Mouse (Mus musculus) ovary, postnatal 36 days (tissue): Measurements from ENCODE around the gene Gm28374.
"Not testable (repeated sequence)": the region's sequence is repeated elsewhere in the genome, so short reads cannot be mapped to it uniquely, and the experiment has no call there.

Experiments used
- DNase-seq: peaks from one replicate; pipeline ENCODE4 v3.0.0; 2022; ENCODE audit warnings: low spot score, mixed read lengths

The Gm28374 gene

GRCm38 (mm10) chr19:6056696-6057095 lies 25.4 kb downstream of the Gm28374 start:
- DNase-seq, result no peak

DNA sequence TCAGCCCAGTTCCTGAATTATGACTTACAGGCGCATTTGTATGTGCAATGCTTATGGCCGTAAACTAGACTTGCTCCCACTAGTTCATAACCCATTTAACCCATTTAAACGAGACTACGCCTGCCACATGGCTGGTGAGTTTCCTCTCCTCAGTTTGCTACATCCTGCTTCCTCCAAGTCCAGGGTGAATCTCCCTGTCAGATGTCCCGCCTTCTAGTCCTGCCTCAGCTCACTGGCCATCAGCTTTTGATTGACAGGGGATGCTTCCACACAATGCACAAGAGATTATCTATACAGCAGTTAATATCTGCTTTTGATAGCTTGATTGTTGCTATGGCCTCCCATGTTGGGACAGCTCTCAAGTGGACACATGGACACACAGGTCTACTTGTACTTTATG lies 27.8 kb downstream of the Gm28374 start:
- no peak for DNase-seq

- DNase-seq, result no peak
These were observed 29.5 kb downstream of the Gm28374 start for GRCm38 (mm10) chr19:6052516-6052915.

DNA sequence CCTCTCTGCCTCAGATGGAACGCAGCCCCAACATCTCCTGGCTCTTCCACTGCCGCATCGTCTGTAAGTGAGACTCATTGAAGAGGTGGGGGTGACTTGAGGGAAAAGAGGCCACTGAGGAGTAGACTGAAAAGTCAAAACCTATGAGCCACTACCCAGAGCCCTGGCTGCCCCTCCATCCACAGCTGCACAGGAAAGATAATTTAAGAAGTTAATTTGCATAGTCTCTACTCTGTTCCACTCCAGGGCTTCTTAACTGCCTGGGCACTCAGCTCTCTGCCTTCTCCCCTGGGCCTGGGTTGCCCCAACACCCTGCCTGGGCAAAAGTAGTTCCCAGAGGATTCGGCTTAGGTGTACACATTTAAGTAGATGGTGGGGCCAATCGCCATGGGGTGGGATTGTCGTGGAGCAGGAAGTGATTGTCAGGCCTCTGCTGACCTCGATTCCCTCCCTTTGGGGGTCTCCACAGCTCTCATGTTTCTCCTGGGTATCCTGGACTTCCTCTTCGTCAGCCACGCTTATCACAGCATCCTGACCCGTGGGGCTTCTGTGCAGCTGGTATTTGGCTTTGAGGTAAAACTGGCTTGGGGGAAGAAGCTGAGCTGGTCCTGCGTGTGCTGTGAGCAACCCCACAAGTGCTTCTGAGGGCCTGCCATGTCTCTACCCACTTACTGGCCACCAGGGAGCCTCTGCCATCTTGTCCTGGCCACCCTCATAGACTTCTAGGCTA lies 33.2 kb downstream of the Gm28374 start:
- DNase-seq, result no peak

DNA sequence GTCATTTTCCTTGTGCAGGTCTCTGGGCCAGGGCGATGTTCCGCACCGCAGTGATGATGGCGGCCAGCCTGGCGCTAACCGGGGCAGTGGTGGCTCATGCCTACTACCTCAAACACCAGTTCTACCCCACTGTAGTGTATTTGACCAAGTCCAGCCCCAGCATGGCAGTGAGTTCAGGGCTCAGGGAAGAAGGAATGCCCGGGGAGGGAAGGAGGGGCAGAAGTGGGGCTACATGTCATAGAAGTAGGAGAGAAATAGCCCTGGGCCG lies 34.2 kb downstream of the Gm28374 start:
- no peak for DNase-seq

GRCm38 (mm10) chr19:6047154-6047898 lies 34.7 kb downstream of the Gm28374 start:
- DNase-seq, result no peak

DNA sequence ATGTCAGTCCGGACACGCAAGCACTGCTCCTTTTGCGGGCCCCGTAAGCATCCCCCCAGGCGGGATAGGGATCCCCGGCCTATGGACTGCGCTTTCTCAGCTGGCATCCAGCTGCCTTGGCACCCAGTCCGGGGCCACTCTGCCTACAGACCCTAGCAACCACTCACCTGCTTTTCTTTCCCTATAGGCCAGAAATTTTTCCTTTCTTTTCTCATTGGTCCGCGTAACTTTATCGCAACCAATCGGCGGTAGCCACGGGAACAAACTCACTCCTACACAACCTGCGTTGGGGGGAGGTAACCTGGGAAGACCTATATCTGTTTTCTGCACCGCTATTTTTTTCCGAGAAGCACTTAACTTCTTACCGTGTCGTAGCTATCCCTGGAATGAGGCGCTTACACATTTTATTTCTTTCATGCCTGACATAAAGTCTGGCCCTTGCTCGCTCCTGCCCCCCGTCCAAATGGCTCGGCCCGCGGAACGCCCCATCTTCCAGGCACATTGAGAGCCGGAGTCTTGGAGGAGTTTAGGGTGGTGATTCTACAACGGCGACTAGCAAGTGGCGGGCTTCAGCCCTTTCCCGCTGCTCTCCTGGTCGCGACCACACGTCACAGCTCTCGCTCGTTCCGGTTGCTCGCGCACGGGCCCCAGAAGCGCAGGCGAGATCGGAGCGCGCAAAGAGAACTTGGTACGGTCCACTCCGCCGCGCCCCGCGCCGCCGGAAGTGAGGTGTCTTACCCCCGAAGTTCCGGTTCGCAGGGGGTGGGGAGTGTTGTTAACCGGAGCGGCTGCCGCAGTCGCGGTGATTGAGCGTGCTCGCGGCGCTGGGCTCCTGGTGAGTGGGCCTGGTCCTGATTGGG lies 35.5 kb downstream of the Gm28374 start, which contains the start of gene Syvn1:
Syvn1 (plus strand) TSS at position 283 of the 860 bp plus-strand sequence.
- peak; percentile 88 for DNase-seq

GRCm38 (mm10) chr19:6045366-6046293 lies 36.4 kb downstream of the Gm28374 start:
- no peak for DNase-seq

- not testable (repeated sequence) for DNase-seq
These were observed 38.0 kb downstream of the Gm28374 start for GRCm38 (mm10) chr19:6044102-6044501.

- DNase-seq, result no peak
These were observed 39.8 kb downstream of the Gm28374 start for GRCm38 (mm10) chr19:6042293-6042692.

- DNase-seq, result no peak
These were observed 42.1 kb downstream of the Gm28374 start for GRCm38 (mm10) chr19:6040002-6040401.

- DNase-seq, result no peak
These were observed 43.7 kb downstream of the Gm28374 start for GRCm38 (mm10) chr19:6038326-6038725.

DNA sequence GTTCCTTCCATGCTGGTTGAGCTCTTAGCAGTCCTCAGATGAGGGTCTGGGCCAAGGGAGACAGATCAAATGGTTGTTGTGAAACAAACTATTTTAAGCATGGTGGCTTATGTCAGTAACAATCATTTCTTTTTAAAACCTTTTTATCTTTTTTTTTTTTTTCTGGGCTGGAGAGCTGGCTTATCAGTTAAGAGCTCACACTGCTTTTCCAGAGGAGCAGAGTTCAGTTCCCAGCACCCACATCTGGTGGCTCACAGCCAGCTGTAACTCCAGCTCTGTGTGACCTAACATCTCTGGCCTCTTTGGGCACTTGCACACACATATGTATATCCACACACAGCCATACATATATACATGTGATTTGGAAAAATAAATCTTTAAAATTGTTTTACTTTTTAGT lies 44.4 kb downstream of the Gm28374 start:
- no peak for DNase-seq

GRCm38 (mm10) chr19:6035966-6036585 lies 46.0 kb downstream of the Gm28374 start:
- DNase-seq, result no peak

DNA sequence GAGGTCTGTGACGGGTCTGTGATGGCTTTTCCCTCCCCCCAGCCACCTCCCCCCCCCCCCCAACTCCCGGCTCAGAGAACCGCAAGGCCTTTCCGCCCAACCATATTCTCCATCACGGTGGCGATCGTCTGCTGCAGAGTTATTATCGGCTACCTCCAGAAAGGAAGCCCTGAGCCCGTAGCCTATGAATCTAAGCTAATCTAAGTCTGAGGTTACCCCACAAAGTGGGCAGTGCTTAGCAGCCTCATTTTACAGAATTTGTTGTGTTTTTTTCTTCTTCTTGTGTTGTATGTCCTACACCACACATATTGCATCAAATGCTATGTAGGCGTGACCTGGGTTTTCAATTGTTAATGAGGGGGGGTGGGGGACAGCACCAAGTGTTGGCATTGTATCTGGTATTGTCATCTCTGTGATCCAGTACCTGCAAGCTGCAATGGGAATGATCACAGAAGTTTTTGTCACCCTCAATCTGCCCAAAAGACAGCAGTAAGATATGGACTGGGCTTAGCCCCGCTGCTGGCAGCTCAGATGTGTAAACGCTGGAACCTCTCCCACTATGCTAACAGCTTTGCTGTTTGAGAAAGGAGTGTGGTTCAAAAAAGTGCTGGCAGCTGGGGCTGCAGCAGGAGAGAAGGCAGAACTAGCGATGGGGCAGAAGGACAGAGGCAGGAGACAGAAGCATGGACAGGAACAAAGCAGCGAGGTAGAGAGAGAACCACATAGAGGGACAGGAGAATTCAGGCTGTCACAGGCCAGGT lies 51.4 kb downstream of the Gm28374 start:
- no peak for DNase-seq

DNA sequence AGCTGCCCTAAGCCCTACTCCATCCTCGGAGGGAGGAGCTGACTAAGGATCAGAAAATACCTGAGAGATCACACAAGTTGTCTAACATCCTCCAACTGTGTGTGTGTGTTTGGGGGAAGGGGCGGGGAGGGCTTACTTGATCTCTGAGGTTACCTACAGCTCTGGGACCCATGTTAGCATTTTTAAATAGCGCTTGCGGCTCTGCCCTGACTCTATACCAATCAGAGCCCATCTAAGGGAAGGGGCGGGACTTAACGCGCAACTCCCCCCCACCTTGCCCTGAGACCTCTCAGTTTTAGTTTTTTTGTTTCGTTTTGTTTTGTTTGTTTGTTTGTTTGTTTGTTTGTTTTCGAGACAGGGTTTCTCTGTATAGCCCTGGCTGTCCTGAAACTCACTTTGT lies 52.6 kb downstream of the Gm28374 start:
- DNase-seq, result no peak

- no peak for DNase-seq
These were observed 53.1 kb downstream of the Gm28374 start for GRCm38 (mm10) chr19:6028991-6029390.
